Mouse (Mus musculus) cerebellum, adult 2 months (tissue): ENCODE data around the gene Capzb.

ENCODE experiments used
- CTCF ChIP-seq: fragments of 200-500 bp; IDR thresholded peaks from 2 replicates; pipeline ENCODE4 v1.5.1; 2011; ENCODE audit warnings: low read depth, mild to moderate bottlenecking, control low read depth, low read length, moderate library complexity, borderline replicate concordance; ENCODE audit not compliant: insufficient read depth
- POLR2A ChIP-seq: fragments of 200-500 bp; IDR thresholded peaks from 2 replicates; pipeline ENCODE4 v1.6.1; 2011; ENCODE audit warnings: low read length, control low read depth, borderline replicate concordance; ENCODE audit not compliant: insufficient read depth

GRCm38 (mm10) chr4:139292038-139292437, 99.3 kb downstream of the Capzb start:
- TF ChIP-seq CTCF (no peak), POLR2A (no peak)
